Mouse (Mus musculus) frontal cortex, postnatal 14 days (tissue): ENCODE data around the gene Olfr1056.
"Not testable (repeated sequence)": the region's sequence is repeated elsewhere in the genome, so short reads cannot be mapped to it uniquely, and the experiment has no call there.

Experiments used
- DNase-seq, 2 experiments: peaks; one replicate each; pipeline ENCODE4 v3.0.0; 2022; ENCODE audit warnings: low spot score in 2 of 2

Gene Olfr1056

GRCm38 (mm10) chr2:86362369-86362768, at the start of gene Olfr1056:
Olfr1056 (minus strand) TSS chr2:86362469.
- DNase-seq: no peak

DNA sequence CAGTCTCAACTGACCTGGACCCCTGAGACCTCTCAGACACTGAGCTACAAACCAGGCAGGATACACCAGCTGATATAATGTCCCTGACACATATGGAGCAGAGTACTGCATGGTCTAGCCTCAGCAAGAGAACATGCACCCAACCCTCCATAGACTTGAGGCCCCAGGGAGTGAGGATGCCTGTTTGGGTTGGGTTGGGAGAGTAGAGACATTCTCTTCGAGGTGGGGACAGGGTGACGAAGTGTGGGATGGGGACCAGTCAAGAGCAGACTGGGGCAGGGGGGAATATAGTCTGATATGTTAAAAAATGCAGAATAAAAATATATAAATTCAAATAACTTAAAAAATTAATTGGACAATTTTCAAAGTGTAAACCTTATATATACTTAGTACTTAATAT, 32.8 kb upstream of the Olfr1056 start:
- DNase-seq: no peak

GRCm38 (mm10) chr2:86388461-86388860, 26.2 kb upstream of the Olfr1056 start, which contains the start of gene Olfr1058:
Olfr1058 (minus strand) TSS chr2:86388561.
- DNase-seq: not testable (repeated sequence)

DNA sequence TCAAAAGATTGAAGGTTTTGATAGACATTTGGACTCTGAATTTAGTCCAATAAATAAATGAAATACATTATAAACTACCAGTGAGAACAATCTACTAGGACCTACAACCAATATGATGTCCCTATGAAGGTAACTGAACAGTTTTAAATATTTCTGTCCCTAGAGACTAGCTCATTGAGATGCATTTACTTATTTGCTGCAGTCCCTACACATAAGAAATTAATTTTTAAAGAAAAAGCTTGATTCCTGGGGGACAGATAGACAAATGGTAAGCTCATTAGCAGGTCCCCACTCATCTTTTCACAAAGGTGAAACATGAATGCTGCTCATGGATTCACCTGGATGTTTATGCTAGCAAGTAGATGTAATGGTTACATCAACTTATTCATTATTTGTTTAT, 16.0 kb upstream of the Olfr1056 start, which contains the start of gene Olfr1057:
Gene Olfr1057, minus strand, starts transcription at position 101 of the 400 bp plus-strand sequence.
- no peak for DNase-seq

GRCm38 (mm10) chr2:86366342-86366741, 4.1 kb upstream of the Olfr1056 start:
- DNase-seq: not testable (repeated sequence)

- DNase-seq: not testable (repeated sequence)
Measured at GRCm38 (mm10) chr2:86351751-86352150, 10.5 kb downstream of the Olfr1056 start.

- no peak for DNase-seq
Measured at GRCm38 (mm10) chr2:86350184-86350583, 12.1 kb downstream of the Olfr1056 start, which contains the start of gene Olfr1055. Olfr1055 (minus strand) TSS chr2:86350284.

GRCm38 (mm10) chr2:86335333-86335732, 26.9 kb downstream of the Olfr1056 start, which contains the start of gene Olfr1054:
Olfr1054 (minus strand) TSS chr2:86335433.
- no peak for DNase-seq

DNA sequence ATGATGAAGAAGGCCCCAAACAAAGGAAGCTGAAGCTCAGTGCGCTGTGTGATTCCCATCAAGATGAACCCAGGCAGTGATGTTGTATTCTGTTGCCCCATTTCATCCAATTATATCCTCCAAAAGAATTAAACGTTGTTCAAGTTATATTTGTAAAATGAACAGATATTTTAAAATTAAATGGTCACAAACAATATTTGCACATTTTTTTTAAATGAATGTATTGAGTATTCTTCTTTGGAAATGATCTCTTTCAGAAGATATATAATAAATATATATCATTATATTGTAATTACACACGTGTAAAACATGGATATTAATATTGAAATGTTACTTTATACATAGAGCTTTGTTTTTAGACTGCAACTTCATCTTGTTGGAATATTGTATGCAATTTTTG, 47.1 kb downstream of the Olfr1056 start, which contains the start of gene Olfr1053:
Gene Olfr1053, minus strand, starts transcription at position 101 of the 400 bp plus-strand sequence.
- no peak for DNase-seq
